Mouse (Mus musculus) B cell, adult 2 months (primary cell): Measurements from ENCODE around the gene Taf15.

Experiments used
- DNase-seq, 2 experiments: peaks; one replicate each; pipeline ENCODE4 v3.0.0; 2022

Gene Taf15

DNA sequence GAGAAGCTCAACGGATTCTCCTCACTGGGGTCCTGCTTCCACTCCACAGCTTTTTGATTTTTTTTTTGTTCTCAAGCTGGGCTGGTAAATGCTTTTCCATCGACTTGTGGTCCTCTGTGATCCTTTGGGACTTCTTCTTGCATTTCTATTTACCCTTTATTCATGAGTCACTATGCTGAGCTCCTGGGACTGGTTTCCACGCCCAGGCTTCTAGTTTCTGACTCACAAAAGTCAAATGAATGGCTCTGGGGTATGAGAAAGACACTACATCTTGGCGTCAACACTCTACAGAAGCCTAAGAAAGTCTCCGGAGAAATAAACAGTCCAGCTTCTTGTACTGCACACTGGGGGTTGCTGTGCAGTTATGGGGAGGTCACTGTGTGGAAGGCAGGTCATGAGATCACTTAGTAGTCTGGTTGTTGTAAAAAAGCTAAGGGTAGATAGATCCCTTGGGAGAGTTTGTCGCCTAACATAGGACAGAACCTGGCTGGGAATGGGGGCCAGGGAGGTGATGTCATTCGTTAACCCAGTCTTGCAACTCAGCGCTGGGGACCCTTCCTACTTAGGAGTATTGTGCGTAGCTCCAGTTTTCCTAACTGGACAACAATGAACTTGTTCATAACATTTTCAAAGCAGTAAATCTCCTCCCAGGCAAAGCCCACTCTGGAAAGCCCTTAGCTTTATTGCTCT, 14.8 kb upstream of the Taf15 start:
- DNase-seq: no peak

DNA sequence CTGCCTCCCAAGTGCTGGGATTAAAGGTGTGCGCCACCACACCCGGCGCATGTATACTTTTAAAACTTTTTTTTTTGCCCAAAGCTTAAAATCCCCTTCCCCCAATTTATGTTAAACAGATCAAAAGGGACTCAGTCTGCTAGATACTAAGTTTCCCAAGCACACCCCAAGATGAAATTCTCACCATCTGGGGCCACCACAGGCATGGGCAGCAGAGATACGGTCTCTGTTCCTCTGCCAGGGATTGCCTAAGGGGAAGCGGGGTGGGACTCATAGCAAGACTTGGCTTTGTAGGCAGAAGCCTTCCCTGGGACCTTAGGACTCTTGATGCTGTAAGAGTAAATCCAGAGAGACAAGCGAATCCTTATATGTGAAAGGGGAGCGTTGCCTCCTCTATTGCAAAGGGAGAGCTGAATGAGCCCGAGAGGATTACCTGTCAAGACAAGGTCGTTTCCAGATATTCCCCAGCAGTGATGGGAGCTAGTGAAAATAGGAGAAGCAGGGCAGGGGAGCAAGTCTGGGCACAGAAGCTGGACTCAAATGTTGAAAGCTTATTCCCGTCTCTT, 11.3 kb upstream of the Taf15 start:
- no peak for DNase-seq

DNA sequence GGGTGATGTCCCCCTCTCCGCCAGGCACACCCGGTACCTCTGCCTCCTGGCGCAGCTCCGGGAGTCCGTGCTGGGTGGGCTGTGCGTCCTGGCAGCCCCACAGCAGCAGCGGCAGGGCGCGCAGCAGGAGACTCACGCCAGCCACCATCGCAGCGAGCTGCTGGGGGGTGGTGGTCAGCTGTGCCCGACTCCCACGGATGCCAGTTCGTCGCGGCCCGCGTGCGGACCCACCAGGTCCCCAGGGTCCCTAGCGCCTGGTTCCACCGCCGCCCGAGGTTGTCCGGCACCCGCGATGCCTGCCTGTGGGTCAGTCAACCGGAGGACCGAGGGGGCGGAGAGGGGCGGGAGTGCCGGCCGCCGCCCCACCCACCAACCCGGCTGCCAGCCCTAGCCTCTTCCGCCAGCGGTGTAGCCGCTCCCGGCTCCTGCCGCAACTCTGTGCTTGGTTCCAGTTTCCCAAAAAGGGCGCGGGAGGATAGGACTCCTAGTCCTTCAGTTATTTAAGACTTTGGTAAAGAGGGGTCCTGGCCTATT, 10.1 kb upstream of the Taf15 start, which contains the start of gene Mmp28:
Mmp28 (minus strand) TSS at position 361 of the 534 bp plus-strand sequence.
- peak; percentile 46 to 47 for DNase-seq

DNA sequence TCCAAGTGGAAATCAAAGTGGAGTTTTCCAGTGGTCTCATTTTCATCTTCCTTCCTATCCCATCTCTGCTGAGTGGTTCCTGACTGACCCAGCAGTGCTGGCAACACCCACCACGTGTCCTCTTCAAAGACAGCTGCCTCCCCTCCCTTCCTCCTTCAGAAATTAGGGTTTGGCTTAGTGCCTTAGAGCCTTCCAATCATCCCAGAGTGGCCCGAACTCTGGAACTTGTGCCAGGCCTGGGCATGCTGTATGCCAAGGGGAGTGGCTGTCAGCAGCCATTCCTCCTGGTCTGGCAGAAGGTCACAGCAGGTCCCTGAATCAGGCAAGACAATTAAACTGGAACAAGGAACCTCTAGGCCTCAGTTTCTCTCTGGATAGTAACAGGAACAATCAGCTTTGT, 6.9 kb upstream of the Taf15 start:
- DNase-seq: no peak

DNA sequence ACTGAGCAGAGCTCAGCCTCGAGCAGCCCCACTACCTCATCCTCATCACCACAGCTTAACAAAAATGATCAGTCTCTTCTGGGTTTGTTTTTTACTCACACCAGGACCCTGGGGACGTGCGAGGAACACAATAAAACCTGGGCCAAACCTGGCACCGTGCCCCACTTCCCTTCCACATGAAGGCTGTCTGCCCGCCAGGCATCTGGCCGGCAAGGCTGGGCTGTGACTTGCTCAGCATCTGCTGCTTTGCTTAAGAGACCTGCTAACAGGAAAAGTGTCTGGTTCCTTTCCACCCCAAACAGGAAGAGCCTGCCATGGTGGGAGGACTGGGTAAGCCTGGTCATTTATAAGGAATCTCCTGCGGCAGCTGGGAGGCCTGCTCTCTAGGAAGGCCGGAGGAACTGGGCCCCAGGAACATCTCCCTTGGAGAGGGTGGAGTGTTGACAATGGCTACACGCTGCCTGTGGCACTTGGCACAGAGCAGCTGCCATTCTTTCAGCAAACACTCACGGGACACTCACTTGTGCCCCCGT, 5.7 kb upstream of the Taf15 start:
- peak in 1 of 2 experiments; percentile 11 for DNase-seq

- no peak for DNase-seq
These were observed 4.1 kb upstream of the Taf15 start for GRCm38 (mm10) chr11:83468765-83469164.

GRCm38 (mm10) chr11:83471766-83472165, 1.1 kb upstream of the Taf15 start:
- DNase-seq: no peak

- peak; percentile 29 to 36 for DNase-seq
These were observed 540 bp downstream of the Taf15 start for GRCm38 (mm10) chr11:83473235-83474016.

GRCm38 (mm10) chr11:83491488-83491887, 18.6 kb downstream of the Taf15 start:
- DNase-seq: peak; percentile 21 to 25

DNA sequence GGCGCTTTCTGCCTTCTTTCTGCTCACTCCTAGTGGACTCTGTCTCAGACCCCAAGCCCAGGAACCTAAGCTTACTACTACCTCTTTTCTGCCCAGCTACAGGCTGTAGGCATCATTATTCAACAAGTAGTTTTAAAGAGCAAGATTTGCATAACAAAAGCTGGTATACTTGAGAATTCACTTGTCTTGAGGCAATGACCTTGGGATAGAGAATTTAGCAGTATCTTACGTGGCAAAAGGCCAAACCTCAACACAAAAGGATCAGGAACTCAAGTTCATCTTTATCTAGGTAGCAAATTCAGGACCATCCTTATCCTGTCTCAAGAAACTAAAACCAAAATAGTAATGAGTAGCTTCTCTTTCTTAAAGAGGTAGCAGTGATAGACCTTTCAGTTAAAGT, 22.7 kb downstream of the Taf15 start:
- DNase-seq: no peak

DNA sequence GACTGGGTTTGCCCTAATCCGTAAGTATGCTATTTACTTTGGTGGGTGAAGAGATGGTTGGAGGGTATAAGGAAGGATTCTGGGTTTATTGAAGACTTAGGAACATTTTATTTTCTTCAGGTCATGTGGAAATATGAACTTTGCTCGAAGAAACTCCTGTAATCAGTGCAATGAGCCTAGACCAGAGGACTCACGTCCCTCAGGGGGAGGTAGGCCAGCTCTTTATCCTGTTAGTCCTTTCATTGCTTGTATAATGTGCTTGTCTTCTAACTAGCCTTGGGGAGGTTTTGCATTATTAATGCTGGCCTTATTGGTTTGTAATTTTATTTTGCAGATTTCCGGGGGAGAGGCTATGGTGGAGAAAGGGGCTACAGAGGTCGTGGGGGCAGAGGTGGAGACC, 31.4 kb downstream of the Taf15 start:
- no peak for DNase-seq

GRCm38 (mm10) chr11:83509521-83509920, 36.6 kb downstream of the Taf15 start:
- DNase-seq: no peak

- no peak for DNase-seq
These were observed 44.3 kb downstream of the Taf15 start for GRCm38 (mm10) chr11:83517153-83517552.

DNA sequence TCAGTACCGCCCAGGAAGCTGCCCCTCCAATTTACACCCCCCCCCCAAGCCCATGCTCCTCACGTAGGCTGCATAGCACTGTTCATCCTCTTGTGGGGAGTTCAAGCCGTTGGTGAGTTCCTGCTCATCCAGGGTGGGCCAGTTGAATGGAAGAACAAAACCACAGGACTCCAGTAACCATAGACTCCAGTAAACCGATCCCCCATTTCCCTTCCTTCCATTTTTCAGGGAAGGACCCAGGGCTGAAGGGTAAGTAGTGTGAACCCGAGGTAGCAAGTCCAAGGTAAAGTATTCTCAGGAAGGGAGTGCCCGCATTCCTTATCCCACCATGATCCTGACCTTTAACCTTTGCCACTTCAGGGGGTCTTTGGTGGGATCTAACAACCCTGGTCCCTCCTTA, 45.5 kb downstream of the Taf15 start:
- no peak for DNase-seq

DNA sequence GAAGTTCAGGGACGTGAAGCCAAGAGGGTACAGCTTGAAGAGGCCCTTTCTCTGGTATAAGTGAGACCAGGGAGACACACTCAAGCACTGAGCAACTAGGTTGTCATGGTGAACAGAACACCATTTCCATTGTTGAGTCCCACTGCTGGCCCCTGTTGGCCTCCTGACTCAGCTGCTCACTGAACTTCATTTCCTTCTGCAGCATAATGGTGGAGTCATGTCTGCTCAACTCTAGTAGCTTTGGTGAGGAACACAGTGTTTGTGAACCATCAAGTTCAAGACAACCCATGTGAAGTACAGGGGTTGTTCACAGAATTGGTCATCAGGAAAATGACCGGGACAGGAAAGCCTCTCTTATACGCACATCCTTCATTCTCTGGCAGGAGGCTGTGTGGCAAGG, 49.2 kb downstream of the Taf15 start, which contains the start of gene Heatr9:
Heatr9 (minus strand) TSS at position 101 of the 400 bp plus-strand sequence.
- no peak for DNase-seq

DNA sequence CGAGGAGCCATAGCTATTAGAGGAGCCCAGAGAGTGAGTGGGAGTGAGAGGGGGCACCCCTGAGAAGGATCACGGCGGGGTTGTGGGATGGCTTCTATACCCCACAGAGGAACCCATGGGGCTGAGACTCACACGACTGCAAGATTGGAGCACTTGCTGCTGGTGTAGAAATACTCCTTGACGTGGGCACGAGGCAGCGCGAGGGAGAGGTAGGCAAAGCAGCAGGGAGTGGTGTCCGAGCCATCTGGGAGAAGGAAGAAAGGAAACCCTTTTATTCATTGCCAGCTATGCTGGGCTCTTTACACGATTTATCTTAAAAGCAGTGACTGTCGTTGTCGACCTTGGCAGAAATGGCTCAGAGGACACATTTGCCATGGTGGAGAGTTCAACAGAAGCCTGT, 56.1 kb downstream of the Taf15 start:
- DNase-seq: no peak

GRCm38 (mm10) chr11:83530360-83530759, 57.5 kb downstream of the Taf15 start, which contains the start of gene Ccl5:
Gene Ccl5, minus strand, starts transcription at chr11:83530518.
- DNase-seq: no peak

DNA sequence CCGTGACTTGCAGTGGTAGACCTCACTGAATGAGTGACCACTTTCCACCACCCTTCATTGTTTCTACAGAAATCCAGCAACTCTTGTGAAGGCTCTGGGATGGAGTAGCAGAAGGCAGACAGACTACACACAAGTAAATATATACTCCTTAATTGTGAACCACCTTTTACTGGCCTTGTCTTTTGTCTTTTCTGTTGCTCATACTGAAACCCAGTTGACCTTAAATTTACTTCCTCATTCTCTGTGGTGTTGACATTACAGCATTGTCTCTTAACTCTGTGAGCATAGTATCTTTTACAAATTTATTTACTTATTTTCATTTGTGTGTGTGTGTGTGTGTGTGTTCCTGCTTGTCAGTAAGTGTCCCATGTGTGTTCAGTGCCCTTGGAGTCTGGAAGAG, 60.3 kb downstream of the Taf15 start:
- no peak for DNase-seq

DNA sequence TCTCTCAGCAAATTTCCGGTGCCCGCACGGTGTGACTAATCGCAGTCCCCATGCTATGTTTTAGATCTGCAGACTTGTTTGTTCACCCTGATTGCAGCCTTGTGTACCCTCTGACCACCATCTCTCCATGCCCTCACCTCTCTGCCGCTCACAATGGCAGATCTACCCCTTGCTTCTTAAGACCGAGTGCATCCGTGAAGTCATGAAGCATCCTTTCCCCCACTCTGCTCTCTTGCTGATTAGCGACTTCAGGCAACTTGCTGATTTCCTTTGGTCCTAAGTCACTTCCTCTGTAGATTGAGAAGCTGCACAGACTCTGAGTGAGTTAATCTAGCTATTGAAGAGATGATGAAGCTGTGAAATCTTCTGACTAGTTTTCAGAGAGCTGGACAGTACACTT, 61.3 kb downstream of the Taf15 start:
- DNase-seq: no peak

GRCm38 (mm10) chr11:83534609-83535423, 61.9 kb downstream of the Taf15 start:
- DNase-seq: no peak

GRCm38 (mm10) chr11:83536831-83537230, 63.9 kb downstream of the Taf15 start:
- no peak for DNase-seq

- DNase-seq: no peak
These were observed 65.9 kb downstream of the Taf15 start for GRCm38 (mm10) chr11:83538705-83539314.
